Mouse (Mus musculus) neural tube, embryonic 14.5 days (tissue): ENCODE data around the gene Icosl. TPM values are rescaled to one million over a fixed set of nuclear protein-coding genes. Genes with fewer than 3 reads are reported as not detected.
"Not testable (repeated sequence)": the region's sequence is repeated elsewhere in the genome, so short reads cannot be mapped to it uniquely, and the experiment has no call there.

Source experiments
- ATAC-seq: fragments of 200-750 bp; cut with Nextera tagmentation; 2 replicates; pipeline ENCODE4 v1.8.0; 2017; ENCODE audit warnings: low read depth, mild to moderate bottlenecking, moderate TSS enrichment, moderate library complexity
- H3K27ac ChIP-seq: fragments of 300-500 bp; sonication (generic); 2 replicates; pipeline ENCODE4 v1.5.1; 2014; ENCODE audit warnings: low read depth, mild to moderate bottlenecking, control low read depth, low read length, moderate library complexity, mixed read lengths
- H3K27me3 ChIP-seq: fragments of 300-500 bp; sonication (generic); 2 replicates; pipeline ENCODE4 v1.6.1; 2014; ENCODE audit warnings: low read length; ENCODE audit not compliant: control insufficient read depth, insufficient read depth
- H3K36me3 ChIP-seq: fragments of 300-500 bp; sonication (generic); 2 replicates; pipeline ENCODE4 v1.6.1; 2014; ENCODE audit warnings: low read length, mixed read lengths; ENCODE audit not compliant: control insufficient read depth, insufficient read depth
- H3K4me1 ChIP-seq: fragments of 300-500 bp; sonication (generic); 2 replicates; pipeline ENCODE4 v1.6.1; 2014; ENCODE audit warnings: low read length; ENCODE audit not compliant: control insufficient read depth, insufficient read depth
- H3K4me2 ChIP-seq: fragments of 300-500 bp; sonication (generic); 2 replicates; pipeline ENCODE4 v1.6.1; 2014; ENCODE audit warnings: mild to moderate bottlenecking, low read depth, low read length, control low read depth
- H3K4me3 ChIP-seq: fragments of 300-500 bp; sonication (generic); 2 replicates; pipeline ENCODE4 v1.5.1; 2014; ENCODE audit warnings: low read depth, low read length, control low read depth, mixed read lengths
- H3K9ac ChIP-seq: fragments of 300-500 bp; sonication (generic); replicated peaks from 2 replicates; pipeline ENCODE4 v1.6.1; 2014; ENCODE audit warnings: low read depth, mild to moderate bottlenecking, control low read depth, low read length, mixed read lengths
- H3K9me3 ChIP-seq: fragments of 300-500 bp; sonication (generic); 2 replicates; pipeline ENCODE4 v1.6.1; 2016; ENCODE audit warnings: low read length; ENCODE audit not compliant: control insufficient read depth
- WGBS: fragments of 180-500 bp; shearing (Covaris S2); extraction: QIAGEN DNeasy Blood & Tissue Kit; methylation state at CpG from one replicate; pipeline ENCODE4 v1.1.7; 2014; 5-methylcytosine and 5-hydroxymethylcytosine counted together
- polyA plus RNA-seq: library from polyadenylated mRNA; unstranded; fragments of >200 nt; fragmentation: Nextera tagmentation; extraction: Ambion mirVana; gene quantifications from 2 replicates; pipeline ENCODE4 v1.2.1, GENCODE M21; 2014

Gene Icosl
- polyA plus RNA-seq, 1 experiment from 2014 or later, result 0.56 TPM

GRCm38 (mm10) chr10:78124137-78124536 lies 55.0 kb downstream of the Icosl start:
- H3K27ac ChIP-seq, H3K27me3 ChIP-seq, H3K36me3 ChIP-seq, H3K9me3 ChIP-seq, H3K4me3 ChIP-seq, ATAC-seq, H3K4me1 ChIP-seq, H3K9ac ChIP-seq, H3K4me2 ChIP-seq: not testable (repeated sequence)
- WGBS, result 70% methylated on average over 6 of the region's 6 CpGs

GRCm38 (mm10) chr10:78125061-78125460 lies 56.0 kb downstream of the Icosl start:
- H3K9ac ChIP-seq, H3K27ac ChIP-seq, H3K4me1 ChIP-seq, H3K4me2 ChIP-seq, H3K9me3 ChIP-seq, H3K36me3 ChIP-seq, H3K27me3 ChIP-seq, H3K4me3 ChIP-seq, ATAC-seq: not testable (repeated sequence)
- WGBS, result 87% methylated on average over 8 of the region's 8 CpGs

GRCm38 (mm10) chr10:78126311-78126710 lies 57.2 kb downstream of the Icosl start:
- Histone ChIP-seq H3K4me1 (no peaks in the 10 kb centered on the region), H3K9me3 (no peaks in the 10 kb centered on the region), H3K27ac (no peak overlapping the region), H3K36me3 (no peaks in the 10 kb centered on the region), H3K27me3 (no peaks in the 10 kb centered on the region), H3K9ac (no peak overlapping the region), H3K4me2 (no peak overlapping the region), H3K4me3 (no peak overlapping the region)
- no peak for ATAC-seq
- 88% methylated on average over 5 of the region's 5 CpGs for WGBS

GRCm38 (mm10) chr10:78127046-78127870 lies 58.2 kb downstream of the Icosl start:
- no peak overlapping the region for H3K4me2 ChIP-seq
- no peaks in the 10 kb centered on the region for H3K36me3 ChIP-seq
- no peaks in the 10 kb centered on the region for H3K9me3 ChIP-seq
- H3K4me1 ChIP-seq, result no peaks in the 10 kb centered on the region
- WGBS, result 62% methylated on average over 9 of the region's 9 CpGs
- no peak overlapping the region for H3K4me3 ChIP-seq
- no peak overlapping the region for H3K9ac ChIP-seq
- no peak overlapping the region for H3K27ac ChIP-seq
- no peak for ATAC-seq
- H3K27me3 ChIP-seq, result no peaks in the 10 kb centered on the region

GRCm38 (mm10) chr10:78127931-78128330 lies 58.8 kb downstream of the Icosl start:
- WGBS, result 80% methylated on average over 1 of the region's 1 CpGs
- Histone ChIP-seq H3K4me1 (no peaks in the 10 kb centered on the region), H3K27me3 (no peaks in the 10 kb centered on the region), H3K9me3 (no peaks in the 10 kb centered on the region), H3K4me3 (no peak overlapping the region), H3K9ac (no peak overlapping the region), H3K4me2 (no peak overlapping the region), H3K27ac (no peak overlapping the region), H3K36me3 (no peaks in the 10 kb centered on the region)
- no peak for ATAC-seq

- ATAC-seq, result no peak
Observed at GRCm38 (mm10) chr10:78128647-78129046, 59.5 kb downstream of the Icosl start.

GRCm38 (mm10) chr10:78129423-78129822 lies 60.3 kb downstream of the Icosl start:
- no peaks in the 10 kb centered on the region for H3K4me1 ChIP-seq
- H3K27me3 ChIP-seq, result no peaks in the 10 kb centered on the region
- H3K4me3 ChIP-seq, result no peak overlapping the region
- no peak for ATAC-seq
- H3K4me2 ChIP-seq, result no peak overlapping the region
- no peaks in the 10 kb centered on the region for H3K9me3 ChIP-seq
- no peak overlapping the region for H3K27ac ChIP-seq
- H3K36me3 ChIP-seq, result no peaks in the 10 kb centered on the region
- WGBS, result 64% methylated on average over 11 of the region's 11 CpGs
- no peak overlapping the region for H3K9ac ChIP-seq

More at GRCm38 (mm10) chr10:78128647-78129046, 59.5 kb downstream of the Icosl start:
- Histone ChIP-seq H3K27me3 (no peaks in the 10 kb centered on the region), H3K27ac (no peak overlapping the region), H3K4me1 (no peaks in the 10 kb centered on the region), H3K4me3 (no peak overlapping the region), H3K9ac (no peak overlapping the region), H3K4me2 (no peak overlapping the region), H3K36me3 (no peaks in the 10 kb centered on the region), H3K9me3 (no peaks in the 10 kb centered on the region)
- 90% methylated on average over 2 of the region's 2 CpGs for WGBS

- Histone ChIP-seq H3K27ac (no peak overlapping the region), H3K9me3 (no peaks in the 10 kb centered on the region), H3K27me3 (no peaks in the 10 kb centered on the region), H3K4me1 (peaks cover 2% of the 10 kb centered on the region), H3K4me3 (no peak overlapping the region), H3K9ac (no peak overlapping the region), H3K36me3 (no peaks in the 10 kb centered on the region), H3K4me2 (no peak overlapping the region)
- ATAC-seq, result no peak
- 74% methylated on average over 4 of the region's 4 CpGs for WGBS
Observed at GRCm38 (mm10) chr10:78129998-78130397, 60.9 kb downstream of the Icosl start.
